Mouse (Mus musculus) layer of hippocampus, adult 8-10 months (tissue): ENCODE data around the gene Nr1h4. TPM values are rescaled to one million over a fixed set of nuclear protein-coding genes. Genes with fewer than 3 reads are reported as not detected.
"Not testable (repeated sequence)": the region's sequence is repeated elsewhere in the genome, so short reads cannot be mapped to it uniquely, and the experiment has no call there.

Experiments used
- DNase-seq, 2 experiments: peaks; one replicate each; pipeline ENCODE4 v3.0.0; 2022; ENCODE audit warnings: low spot score in 2 of 2
- total RNA-seq, 4 experiments: library from RNA; stranded (reverse); gene quantifications; 2 replicates each; pipeline ENCODE4 v1.2.4; 2022

The Nr1h4 gene
- under 1 TPM; 0.14 to 0.54 (median 0.21) TPM for total RNA-seq

DNA sequence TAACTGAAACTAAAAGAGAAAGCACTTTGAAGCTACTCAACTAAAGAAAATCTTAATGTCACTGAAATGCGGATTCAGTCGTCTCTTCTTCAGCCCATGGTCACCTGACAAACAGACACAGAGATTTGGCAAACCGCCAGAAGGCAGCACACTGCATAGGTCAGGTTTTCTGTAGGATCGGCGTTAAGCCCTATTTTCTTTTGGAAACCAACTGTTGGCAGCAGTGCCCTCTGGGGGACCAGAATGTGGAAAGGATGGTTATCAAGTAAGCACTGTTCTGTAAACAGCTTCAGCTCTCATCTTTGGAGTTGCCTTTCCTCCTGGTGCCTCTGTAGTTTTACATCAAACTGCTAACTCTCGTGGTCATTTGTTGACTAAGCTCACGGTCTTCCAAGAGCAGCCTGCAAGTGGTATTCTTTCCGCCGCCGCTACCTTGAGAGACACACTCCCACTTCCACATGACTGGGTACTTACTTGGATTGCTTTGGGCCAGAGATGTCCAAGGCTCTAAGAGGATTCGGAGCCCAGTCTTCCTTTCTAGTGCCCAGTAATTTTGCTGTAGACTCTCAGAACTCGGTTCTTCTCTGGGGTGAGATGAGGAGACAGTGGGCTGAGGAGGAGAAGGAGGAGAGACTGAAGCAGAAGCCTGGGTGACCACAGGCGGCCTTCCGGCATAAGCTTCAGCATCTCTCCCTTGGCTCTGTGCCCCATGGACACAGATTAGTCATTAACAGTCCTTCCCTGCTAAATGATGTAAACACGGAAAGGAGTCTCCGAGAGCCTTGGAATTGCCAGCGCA lies at the start of gene Nr1h4:
Gene Nr1h4 (minus strand): TSS at position 657 of the 799 bp plus-strand sequence.
- DNase-seq, result no peak

DNA sequence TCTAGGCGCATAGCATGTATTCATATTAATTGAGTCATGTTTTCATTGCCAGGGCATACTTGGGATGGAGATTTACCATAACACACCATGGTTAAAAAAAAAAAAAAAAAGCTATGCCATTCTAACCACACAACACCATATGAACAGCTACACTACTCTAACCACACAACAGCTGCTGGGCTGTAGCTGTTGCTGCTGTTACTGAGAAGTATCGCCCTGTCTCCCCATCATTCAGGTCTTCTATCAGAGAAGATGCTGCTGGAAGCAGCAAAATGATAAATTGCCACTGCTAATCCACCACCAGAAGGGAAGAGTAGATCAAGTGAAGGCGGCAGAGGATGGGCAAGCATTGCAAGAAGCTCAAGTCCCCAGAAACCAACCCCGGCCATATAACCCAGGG lies 45.4 kb upstream of the Nr1h4 start:
- no peak for DNase-seq

DNA sequence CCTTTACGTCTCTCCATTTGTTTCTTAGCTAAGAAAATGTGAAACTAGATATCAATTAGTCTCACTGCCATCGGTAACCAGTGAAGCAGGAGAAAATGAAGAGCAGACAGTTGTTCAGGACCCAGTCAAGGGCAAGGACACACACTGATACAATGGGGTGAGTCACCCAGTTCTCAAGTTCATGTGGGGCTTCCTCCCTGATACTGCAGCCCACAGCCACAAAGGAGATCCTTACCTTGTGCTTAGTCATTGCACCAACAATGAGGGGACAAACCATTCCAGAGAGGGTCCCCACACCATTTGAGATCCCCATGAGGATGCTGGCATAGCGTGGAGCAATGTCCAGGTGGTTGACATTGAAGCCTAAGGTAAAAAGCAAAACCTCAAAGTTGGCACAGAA lies 44.3 kb upstream of the Nr1h4 start:
- DNase-seq, result no peak

DNA sequence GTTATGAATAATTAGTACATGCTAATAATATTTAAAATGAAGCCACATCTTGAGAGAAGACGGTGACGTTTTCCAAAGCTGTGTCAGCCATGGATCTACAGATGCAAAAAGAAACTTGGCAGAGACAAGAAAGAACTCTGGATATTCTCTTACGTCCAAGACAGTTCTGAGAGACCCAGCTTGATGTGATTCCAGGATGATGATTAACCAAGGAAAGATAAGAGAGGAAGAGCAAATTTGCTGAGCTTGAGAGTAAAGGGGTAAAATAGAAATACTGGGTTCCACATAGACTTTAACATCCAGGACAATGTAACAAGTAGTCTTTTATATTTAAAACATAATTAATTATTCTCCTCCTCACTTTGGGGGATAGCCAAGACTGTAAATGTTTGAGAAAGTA lies 40.0 kb upstream of the Nr1h4 start:
- no peak for DNase-seq

DNA sequence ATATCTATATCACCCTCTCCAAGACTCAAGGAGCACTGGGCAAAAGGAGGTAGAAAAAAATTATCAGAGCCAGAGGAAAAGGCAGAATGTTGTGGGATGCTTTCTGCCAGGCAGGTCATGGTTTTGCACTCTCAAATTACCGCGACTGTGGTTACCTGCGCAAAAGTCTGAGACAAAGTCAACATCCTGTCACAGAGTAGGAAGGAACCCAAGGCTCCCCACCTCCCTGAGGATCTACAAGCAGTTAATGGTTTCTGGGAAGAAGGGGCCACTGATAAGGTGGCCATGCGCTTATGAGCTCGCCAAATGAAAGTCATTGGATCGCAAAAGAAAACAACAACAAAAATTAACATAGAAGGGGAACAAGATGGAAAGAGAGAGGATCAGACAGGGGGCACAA lies 39.6 kb upstream of the Nr1h4 start:
- DNase-seq, result no peak

DNA sequence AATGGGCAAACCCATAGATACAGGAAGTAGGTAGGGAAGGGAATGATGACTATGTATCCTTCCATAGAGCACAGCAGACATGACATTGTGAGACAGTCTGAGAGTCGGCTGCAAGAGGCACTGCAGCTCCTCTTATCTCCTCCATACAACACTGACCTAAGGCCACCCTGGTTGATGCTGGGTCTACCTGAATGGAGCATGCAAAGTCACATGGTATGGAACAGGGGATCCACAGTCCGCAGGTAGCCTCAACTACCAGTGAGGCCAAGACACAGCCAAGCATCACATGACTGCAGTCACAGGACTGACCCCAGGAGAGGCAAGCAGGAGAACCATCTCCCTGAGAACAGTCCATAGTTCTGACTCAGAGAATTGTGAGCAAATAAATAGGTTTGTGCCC lies 34.0 kb upstream of the Nr1h4 start:
- no peak for DNase-seq

DNA sequence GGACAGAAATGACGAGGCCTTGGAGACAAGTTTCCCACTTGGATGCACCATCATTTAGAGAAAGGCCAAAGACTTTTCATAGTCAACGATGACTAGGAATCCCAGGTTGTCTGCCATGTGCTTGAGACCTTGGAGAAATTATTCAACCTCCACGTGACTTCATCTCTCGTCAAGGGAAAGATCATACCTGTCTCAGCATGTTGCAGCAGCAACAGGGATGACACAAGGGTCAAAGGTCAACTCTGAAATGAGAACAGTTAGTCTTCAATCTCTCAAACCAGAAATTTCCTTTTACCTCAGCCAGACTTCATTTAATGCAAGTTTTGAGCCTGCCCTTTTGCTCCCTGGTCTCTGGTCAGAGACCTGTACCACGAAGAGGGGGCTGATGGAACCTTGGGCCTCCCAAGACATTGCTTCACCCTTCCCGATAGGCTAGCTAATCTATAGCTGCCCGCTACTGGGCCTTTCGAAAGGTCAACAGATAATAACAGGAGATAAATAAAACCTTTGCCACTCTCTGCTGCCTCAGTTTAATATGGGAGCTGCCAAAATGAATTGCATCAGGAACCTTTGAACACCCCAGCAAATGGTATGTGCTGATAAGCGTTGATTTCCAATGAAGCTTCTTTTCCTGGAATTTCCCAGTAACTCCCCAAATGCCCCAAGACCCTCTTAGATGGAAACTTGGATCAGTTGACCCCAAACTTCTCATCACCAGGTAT lies 32.1 kb upstream of the Nr1h4 start:
- DNase-seq, result no peak

DNA sequence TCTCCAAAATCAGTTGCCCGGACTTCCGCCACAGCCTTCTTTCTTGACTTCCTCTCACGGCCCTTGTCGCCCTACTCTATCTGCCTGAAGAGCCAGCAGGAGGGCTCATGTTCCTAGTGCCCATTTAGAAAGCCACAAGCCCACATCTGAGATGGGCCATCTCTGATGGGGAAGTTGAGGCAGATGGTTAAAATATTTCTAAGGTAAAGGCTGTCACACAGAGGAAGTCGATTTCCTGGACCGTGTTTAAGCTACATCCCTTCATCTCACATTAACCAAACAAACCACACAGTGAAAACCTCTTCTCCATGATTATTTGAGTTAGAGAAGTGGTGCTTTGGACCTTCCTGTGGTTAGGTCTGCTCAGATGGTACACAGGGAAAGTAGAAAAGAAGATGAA lies 28.7 kb upstream of the Nr1h4 start:
- no peak for DNase-seq

DNA sequence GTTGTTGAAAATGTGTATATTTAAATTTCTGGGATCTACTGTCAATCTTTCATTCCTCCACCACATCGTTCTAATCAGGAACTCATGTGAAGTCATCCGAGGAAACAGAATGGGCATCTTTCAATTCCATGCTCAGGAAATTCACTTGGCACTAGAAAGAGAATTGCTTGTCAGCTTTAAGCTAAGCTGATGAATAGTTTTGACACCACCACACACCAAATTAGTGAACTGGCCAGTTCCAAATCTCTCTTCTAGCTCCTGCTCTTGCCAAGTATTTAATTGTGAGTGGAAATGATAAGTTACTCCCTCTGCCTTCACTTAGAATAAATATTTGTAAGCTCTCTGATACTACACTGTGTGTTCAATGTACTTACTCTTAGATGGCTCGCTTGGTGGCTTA lies 26.0 kb upstream of the Nr1h4 start:
- DNase-seq, result no peak

DNA sequence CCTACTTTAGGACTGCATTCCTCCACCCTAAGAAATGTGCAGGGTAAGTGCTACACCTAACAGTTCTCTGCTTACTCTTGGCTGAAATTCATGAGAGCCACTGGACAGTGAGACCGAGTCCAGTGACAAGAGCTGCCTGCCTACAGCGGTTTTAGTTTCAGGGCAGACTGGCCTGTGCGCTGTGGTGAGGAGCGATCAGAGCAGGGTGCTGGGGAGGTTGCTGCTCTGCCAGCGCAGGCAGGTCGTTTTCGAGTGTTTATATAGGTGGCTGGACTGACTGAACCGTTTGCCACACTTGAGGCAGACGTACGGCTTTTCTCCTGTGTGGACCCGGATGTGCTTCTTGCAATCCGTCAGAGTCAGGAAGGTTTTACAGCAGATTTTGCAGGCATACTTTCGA lies 21.5 kb upstream of the Nr1h4 start:
- DNase-seq, result not testable (repeated sequence)

DNA sequence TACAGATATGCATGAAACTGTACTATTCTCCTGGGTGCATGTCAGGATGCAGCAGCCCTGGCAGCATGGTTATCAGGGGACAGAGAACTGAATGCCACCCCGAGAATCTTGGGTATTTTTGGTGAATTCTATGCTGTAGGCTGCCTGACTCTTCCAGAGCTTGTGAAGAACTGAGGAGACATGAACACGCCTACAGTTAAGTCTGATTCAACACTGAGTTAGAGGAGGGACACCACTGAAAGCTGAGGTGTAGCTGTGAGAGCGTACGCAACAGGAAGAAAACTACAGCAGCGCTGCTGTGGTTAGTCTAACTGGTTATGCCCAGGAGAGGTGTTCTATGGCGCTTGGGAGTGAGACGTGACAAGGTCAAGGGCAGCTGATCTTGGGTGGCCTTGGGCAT lies 20.5 kb upstream of the Nr1h4 start:
- not testable (repeated sequence) for DNase-seq

DNA sequence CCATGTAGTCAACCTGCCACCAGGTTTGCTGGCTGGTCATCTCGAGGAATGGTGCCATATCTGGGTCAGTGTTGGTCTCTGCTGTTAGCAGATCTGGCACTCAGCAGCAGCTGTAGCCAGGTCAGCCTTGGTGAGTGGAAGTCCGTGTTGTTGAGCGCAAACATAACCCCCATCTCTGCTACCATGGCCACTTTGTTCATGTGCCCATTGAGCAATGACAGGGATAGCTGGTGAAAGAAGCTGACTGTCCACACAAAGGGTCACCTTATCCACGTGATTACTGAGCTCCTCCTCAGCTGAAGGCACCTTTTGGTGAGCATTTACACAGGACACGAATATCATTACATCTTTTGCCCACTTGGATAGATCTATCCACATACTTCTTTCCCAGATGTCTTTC lies 19.6 kb upstream of the Nr1h4 start:
- no peak for DNase-seq

DNA sequence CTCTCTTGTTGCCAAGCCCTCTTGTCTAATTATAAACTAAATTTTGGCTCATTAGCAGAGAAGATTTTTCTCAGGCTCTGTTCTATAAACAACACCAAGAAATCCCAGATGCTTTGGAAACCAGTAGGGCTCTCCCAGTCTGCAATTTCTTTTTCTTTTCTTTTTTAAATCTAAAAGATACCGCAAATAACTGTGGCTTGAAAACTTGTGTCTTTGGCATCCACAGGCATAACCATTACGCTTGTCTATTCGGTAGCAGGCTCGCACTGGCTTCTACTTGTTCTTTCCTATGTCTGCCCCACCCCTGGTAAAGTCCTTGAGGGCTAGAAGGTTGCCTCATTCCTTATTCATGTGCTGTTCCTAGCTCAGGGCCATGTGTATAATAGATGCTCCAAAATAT lies 18.3 kb upstream of the Nr1h4 start:
- DNase-seq, result no peak

DNA sequence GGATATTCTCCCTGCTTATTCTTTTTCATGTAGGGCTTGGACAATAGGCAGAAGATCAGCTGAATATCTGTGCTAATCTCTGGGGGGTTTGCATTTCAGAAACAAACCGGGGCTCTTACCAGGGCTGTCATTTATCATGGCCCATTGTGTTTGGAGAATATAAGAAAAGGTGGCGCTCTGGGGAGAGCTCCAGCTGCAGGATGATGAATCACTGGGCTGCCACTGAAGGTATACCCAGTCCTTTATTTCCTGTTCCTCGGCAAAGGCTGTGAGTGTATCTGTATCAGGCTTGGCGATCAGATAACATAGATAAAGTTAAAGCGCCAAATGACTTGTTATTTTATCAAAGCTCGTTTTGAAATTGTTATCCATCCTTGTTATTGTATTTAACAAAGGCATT lies 14.6 kb upstream of the Nr1h4 start:
- DNase-seq, result no peak

DNA sequence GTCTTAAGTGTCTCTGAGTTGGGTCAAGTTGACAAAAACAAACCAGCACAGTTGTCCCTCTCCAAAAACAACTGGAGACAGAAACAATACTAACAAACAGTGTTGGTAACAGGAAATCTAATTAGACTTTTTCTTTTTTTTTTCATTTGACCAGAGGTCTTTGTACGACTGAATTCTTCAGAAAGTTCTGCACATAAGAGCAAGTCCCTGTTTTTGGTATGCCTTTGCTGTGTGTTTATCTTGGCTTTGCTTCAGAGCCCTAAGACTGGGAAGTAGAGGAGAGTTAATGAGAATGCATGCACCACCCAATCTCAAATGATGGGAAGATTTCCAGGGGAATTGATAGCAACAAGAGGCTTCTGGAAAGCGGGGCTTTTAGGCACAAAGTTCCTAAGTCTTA lies 13.6 kb upstream of the Nr1h4 start:
- DNase-seq, result no peak

DNA sequence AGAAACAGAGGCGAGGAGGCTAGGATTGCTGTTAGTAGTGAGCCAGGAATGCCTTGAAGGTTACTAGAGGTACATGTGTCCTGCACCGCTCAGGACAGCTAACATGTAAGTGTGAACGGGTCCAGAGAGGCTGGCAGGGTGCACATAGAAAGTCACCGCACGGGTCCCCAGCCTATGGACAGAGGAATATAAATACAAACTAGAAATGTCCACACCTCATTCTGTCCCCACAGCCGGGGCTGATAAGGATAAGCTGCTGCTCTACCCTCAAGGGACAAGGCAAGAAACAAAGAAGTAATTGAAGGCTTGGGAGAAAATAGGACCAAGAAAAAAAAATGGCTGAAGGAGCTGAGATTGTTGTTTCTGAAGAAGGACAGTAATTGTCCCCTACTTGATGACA lies 10.5 kb upstream of the Nr1h4 start:
- no peak for DNase-seq

DNA sequence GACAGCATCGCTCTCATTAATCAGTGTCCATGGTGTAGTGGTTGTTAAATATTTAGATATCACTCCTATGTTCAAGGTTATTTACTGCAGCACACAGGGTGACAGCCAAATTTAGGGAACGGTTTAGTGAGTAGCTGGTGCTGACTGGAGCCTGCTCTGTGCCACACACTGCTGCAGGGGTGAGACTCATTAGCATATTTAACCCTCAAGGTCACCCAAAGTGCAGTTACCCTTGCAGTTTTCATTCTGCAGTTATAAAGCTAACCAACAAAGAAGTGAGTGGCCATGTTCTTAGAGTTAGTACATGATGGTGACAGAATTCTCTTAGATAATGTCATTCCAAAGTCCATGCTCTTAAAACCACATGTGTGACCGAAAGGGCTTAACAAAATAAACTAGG lies 8.9 kb upstream of the Nr1h4 start:
- no peak for DNase-seq

DNA sequence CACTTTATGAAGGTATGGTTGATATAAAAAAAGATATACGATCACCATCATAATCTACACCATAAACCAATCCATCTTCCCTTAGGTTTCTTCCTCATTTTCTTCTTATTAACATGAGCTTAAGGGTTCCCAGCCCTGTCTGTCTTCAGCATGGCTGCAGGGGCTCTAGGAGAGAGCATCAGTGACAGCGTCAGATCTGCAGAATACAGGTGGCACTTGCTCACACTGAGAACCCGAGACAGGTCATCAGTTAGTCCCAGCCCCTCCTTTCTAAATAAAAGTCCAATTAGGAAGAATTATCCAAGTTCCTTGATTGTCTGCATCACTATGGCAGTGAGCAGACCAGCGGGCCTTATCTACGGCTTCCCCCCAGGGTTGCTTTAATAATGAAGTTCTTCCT lies 934 bp downstream of the Nr1h4 start:
- no peak for DNase-seq

DNA sequence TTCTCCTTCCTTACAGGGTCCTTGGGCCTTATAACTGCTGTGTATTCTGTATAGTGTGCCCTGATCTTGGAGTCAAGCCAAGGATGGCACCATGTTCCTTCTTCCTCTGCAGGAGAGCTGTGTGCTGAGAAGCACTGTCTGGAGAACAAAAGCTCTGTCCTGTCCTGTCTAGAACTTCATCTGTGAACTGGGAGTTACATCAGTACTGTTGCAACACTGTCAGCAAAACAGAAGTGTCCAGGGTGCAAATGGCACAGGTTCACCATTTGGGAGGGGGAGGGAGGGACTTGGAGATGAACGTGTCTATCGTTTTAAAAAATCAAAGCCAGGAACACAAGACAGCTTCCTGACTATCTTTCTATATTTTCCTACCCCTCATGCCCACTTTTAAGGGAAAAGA lies 1.4 kb downstream of the Nr1h4 start:
- DNase-seq, result no peak

DNA sequence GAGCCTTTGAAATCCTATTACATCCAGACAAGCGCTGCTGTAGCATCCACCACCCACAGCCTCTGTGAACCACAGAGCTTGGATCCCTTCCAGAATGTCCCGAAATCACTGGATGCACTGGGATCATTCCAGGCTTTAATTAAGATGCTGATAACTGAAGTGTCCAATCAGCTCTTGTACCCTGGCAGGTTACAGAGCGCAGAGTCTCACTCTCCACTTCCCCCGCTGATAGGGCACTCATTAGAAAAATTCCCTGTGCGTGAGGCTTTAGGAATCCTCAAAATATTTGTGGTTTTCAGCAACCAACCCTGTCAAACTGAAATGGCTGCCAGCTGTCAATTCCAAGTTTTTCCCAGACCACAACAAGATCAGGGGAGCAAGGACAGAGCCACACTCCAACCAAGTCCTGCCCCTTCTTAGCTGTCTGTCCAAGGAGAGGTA lies 2.2 kb downstream of the Nr1h4 start:
- no peak for DNase-seq

DNA sequence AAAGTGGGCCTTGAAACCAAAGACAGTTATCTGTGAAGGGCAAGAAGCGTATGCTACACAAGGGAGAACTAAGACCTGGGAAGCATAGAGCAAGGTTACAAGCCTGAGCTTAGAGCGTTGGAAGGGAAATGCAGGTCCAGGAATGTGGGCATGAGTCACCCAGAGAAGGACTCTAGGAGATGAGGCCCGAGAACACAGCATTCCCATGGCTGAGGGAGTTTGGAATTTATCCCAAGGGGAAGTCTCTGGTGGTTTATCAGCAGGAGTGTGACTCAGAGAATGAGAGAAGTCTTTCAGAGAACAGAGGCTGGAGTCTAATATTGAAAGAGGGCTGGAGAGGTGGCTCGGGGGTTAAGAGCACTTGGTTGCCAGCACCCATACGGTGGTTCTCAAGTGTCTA lies 6.3 kb downstream of the Nr1h4 start:
- DNase-seq, result no peak

DNA sequence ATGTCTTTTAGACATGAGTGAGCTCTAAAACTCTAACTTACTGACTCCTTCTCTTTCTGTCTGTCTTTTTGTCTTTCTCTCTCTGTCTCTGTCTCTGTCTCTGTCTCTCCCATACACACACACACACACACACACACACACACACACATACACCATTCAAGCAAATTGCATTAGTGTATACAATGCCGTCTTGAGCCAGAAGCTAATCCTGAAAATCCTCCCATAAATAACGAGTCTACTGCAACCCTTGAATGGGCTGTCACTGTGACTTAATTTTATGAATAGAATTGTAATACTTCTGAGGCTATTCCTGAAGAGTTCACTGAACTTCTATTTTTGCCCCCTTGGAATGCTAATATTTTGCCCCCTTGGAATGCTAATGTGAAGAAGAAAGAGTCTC lies 7.6 kb downstream of the Nr1h4 start:
- DNase-seq, result no peak

DNA sequence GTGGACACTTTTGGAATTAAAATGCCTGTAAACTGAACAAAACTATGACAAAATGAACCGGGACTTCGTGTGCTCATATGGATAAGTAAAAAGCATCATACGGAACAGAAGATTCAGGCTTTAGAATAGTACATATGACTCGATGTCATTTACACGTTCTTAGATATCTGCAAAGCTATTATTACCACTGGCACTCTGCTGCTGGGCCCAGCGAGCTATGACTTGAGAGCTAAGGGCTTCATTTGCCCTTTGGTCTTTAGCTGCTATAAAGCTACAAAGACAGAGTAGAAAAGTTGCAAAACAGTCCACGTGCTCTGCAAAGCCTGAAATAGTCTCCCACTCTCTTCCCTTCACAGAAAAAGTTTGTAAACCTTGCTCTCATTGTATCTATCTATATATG lies 10.9 kb downstream of the Nr1h4 start:
- DNase-seq, result no peak
